Mouse (Mus musculus): ENCODE measurements around the gene Nudt8.
A peak's percentile ranks its signal among the peaks of the same experiment; 100 is the strongest.
"Not testable (repeated sequence)": the region's sequence is repeated elsewhere in the genome, so short reads cannot be mapped to it uniquely, and the experiment has no call there.

Nudt8 gene

GRCm38 (mm10) chr19:4000119-4000900 lies at the start of gene Nudt8, which contains the start of gene Gm49405:
TSS of gene Nudt8 (plus strand) at chr19:4000580.
TSS of gene Gm49405 (plus strand) at chr19:4000626.
- DNase-seq (ENCODE audit: low read depth, low spot score) = peak; percentile 98

GRCm38 (mm10) chr19:3951461-3951860 lies 48.9 kb upstream of the Nudt8 start:
- DNase-seq (ENCODE audit: low read depth, low spot score) = no peak

GRCm38 (mm10) chr19:3952099-3952498 lies 48.3 kb upstream of the Nudt8 start:
- DNase-seq (ENCODE audit: low read depth, low spot score) = no peak

- no peak for DNase-seq (ENCODE audit: low read depth, low spot score)
Measured at GRCm38 (mm10) chr19:3955033-3955432, 45.3 kb upstream of the Nudt8 start.

GRCm38 (mm10) chr19:3955804-3956203 lies 44.6 kb upstream of the Nudt8 start:
- no peak for DNase-seq (ENCODE audit: low read depth, low spot score)

- not testable (repeated sequence) for DNase-seq (ENCODE audit: low read depth, low spot score)
Measured at GRCm38 (mm10) chr19:3957296-3958036, 42.9 kb upstream of the Nudt8 start.

- no peak for DNase-seq (ENCODE audit: low read depth, low spot score)
Measured at GRCm38 (mm10) chr19:3958470-3958869, 41.9 kb upstream of the Nudt8 start, which contains the start of gene Aldh3b3. TSS of gene Aldh3b3 (plus strand) at chr19:3958645.

GRCm38 (mm10) chr19:3959030-3959429 lies 41.4 kb upstream of the Nudt8 start:
- no peak for DNase-seq (ENCODE audit: low read depth, low spot score)

GRCm38 (mm10) chr19:3960211-3960610 lies 40.2 kb upstream of the Nudt8 start:
- DNase-seq (ENCODE audit: low read depth, low spot score) = peak; percentile 16

GRCm38 (mm10) chr19:3961805-3962204 lies 38.6 kb upstream of the Nudt8 start:
- not testable (repeated sequence) for DNase-seq (ENCODE audit: low read depth, low spot score)

GRCm38 (mm10) chr19:3962469-3962868 lies 37.9 kb upstream of the Nudt8 start:
- DNase-seq (ENCODE audit: low read depth, low spot score) = peak; percentile 69

GRCm38 (mm10) chr19:3964030-3964429 lies 36.4 kb upstream of the Nudt8 start:
- no peak for DNase-seq (ENCODE audit: low read depth, low spot score)

- DNase-seq (ENCODE audit: low read depth, low spot score) = peak; percentile 29
Measured at GRCm38 (mm10) chr19:3966330-3967075, 33.9 kb upstream of the Nudt8 start.

- DNase-seq (ENCODE audit: low read depth, low spot score) = no peak
Measured at GRCm38 (mm10) chr19:3967258-3967657, 33.1 kb upstream of the Nudt8 start.

- no peak for DNase-seq (ENCODE audit: low read depth, low spot score)
Measured at GRCm38 (mm10) chr19:3972229-3972628, 28.2 kb upstream of the Nudt8 start, which contains the start of gene Aldh3b2. TSS of gene Aldh3b2 (plus strand) at chr19:3972328.

GRCm38 (mm10) chr19:3974608-3975007 lies 25.8 kb upstream of the Nudt8 start:
- DNase-seq (ENCODE audit: low read depth, low spot score) = not testable (repeated sequence)

GRCm38 (mm10) chr19:3975866-3976265 lies 24.5 kb upstream of the Nudt8 start:
- no peak for DNase-seq (ENCODE audit: low read depth, low spot score)

- peak; percentile 87 for DNase-seq (ENCODE audit: low read depth, low spot score)
Measured at GRCm38 (mm10) chr19:3980309-3980708, 20.1 kb upstream of the Nudt8 start.

- DNase-seq (ENCODE audit: low read depth, low spot score) = no peak
Measured at GRCm38 (mm10) chr19:3980917-3981316, 19.5 kb upstream of the Nudt8 start.

- DNase-seq (ENCODE audit: low read depth, low spot score) = no peak
Measured at GRCm38 (mm10) chr19:3983527-3984200, 16.7 kb upstream of the Nudt8 start.

GRCm38 (mm10) chr19:3985261-3985681 lies 15.1 kb upstream of the Nudt8 start:
- DNase-seq (ENCODE audit: low read depth, low spot score) = no peak

All from R1 (cell line).